In genomic region chr2:164431676-164432465, GRCm38 (mm10) we compare ENCODE assay signal across 8 mouse cellular contexts. TPM values are rescaled to one million over a fixed set of nuclear protein-coding genes. Genes with fewer than 3 reads are reported as not detected.
DNase-seq lines count a peak whose midpoint lies in the region; ATAC-seq and TF ChIP-seq lines count a peak whose summit lies in the region.
"Had no signal": no experiment of that assay in that cellular context is flagged by ENCODE, and none has a peak within 500 bp of the region (broad histone marks: within the 10 kb centered on the region; RNA-seq: fewer than 3 reads in every experiment).

No protein-coding gene starts in this region.

- peaks cover 96% of the 10 kb centered on the region for H3K4me1 ChIP-seq in E14TG2a.4 (replicated peaks; ENCODE audit: low read depth, low read length)
- H3K4me1 ChIP-seq in lung, embryonic 14.5 days (ENCODE audit: insufficient read depth): peaks cover 42% of the 10 kb centered on the region
- H3K4me1 ChIP-seq in forebrain, embryonic 13.5 days: peaks cover 3% of the 10 kb centered on the region; the same call in 1 of the 2 replicates

- WGBS in lung, embryonic 14.5 days: 37% methylated on average over 9 of the region's 9 CpGs
- 70% methylated on average over 9 of the region's 9 CpGs for WGBS in forebrain, embryonic 13.5 days

- no peak overlapping the region; the same call in 1 of the 2 replicates for H3K4me2 ChIP-seq in lung, embryonic 14.5 days
- H3K4me2 ChIP-seq in forebrain, embryonic 13.5 days: no peak overlapping the region
- H3K4me2 ChIP-seq: neural tube, embryonic 13.5 days had no signal

- TF ChIP-seq CTCF in E14TG2a.4 (conservative IDR thresholded peaks at IDR 0.05; ENCODE audit: low read length): no peak
- no peak for TF ChIP-seq CTCF in lung, embryonic 14.5 days (IDR thresholded peaks at IDR 0.05; ENCODE audit: low read depth)

- H3K27ac ChIP-seq in lung, embryonic 14.5 days (ENCODE audit: low read depth): peak overlapping the region; percentile 51
- H3K27ac ChIP-seq in forebrain, embryonic 13.5 days: no peak overlapping the region
- H3K27ac ChIP-seq: neural tube, embryonic 13.5 days had no signal

- peak; percentile 65 for DNase-seq in adipocyte (ENCODE audit: low spot score)
- peak; percentile 74 to 81 for DNase-seq in kidney, adult 8-10 months
- DNase-seq in lung, embryonic 14.5 days: peak; percentile 58
- DNase-seq in thymus, postnatal 14 days: no peak
- DNase-seq in embryo, embryonic 10.5 days (ENCODE audit: low spot score): no peak

- H3K4me3 ChIP-seq in E14TG2a.4 (replicated peaks; ENCODE audit: low read length): peak overlapping the region; percentile 64; the same call in 1 of the 2 replicates
- H3K4me3 ChIP-seq in lung, embryonic 14.5 days (ENCODE audit: low read depth, low read length): no peak overlapping the region
- no peak overlapping the region for H3K4me3 ChIP-seq in forebrain, embryonic 13.5 days
- H3K4me3 ChIP-seq: neural tube, embryonic 13.5 days had no signal

- ATAC-seq in lung, embryonic 14.5 days (ENCODE audit: insufficient read depth): peak; percentile 33; the same call in 1 of the 2 replicates
- ATAC-seq in forebrain, embryonic 13.5 days: no peak

- peaks cover 31% of the 10 kb centered on the region for H3K36me3 ChIP-seq in E14TG2a.4 (ENCODE audit: insufficient read depth, low read length)
- H3K36me3 ChIP-seq in lung, embryonic 14.5 days (ENCODE audit: insufficient read depth): peaks cover 23% of the 10 kb centered on the region
- no peaks in the 10 kb centered on the region for H3K36me3 ChIP-seq in forebrain, embryonic 13.5 days (ENCODE audit: poor library complexity, severe bottlenecking)
- H3K36me3 ChIP-seq: neural tube, embryonic 13.5 days had no signal

- H3K27me3 ChIP-seq in E14TG2a.4 (ENCODE audit: insufficient read depth, low read length): peaks cover 88% of the 10 kb centered on the region
- no peaks in the 10 kb centered on the region for H3K27me3 ChIP-seq in lung, embryonic 14.5 days (ENCODE audit: insufficient read depth, low read length)
- no peaks in the 10 kb centered on the region for H3K27me3 ChIP-seq in forebrain, embryonic 13.5 days

- H3K9ac ChIP-seq in lung, embryonic 14.5 days: no peak overlapping the region
- H3K9ac ChIP-seq in forebrain, embryonic 13.5 days: no peak overlapping the region

- H3K9me3 ChIP-seq in E14TG2a.4 (ENCODE audit: low read length): no peaks in the 10 kb centered on the region
- H3K9me3 ChIP-seq in lung, embryonic 14.5 days (ENCODE audit: low read depth, low read length): no peaks in the 10 kb centered on the region
- no peaks in the 10 kb centered on the region for H3K9me3 ChIP-seq in forebrain, embryonic 13.5 days (replicated peaks)
- H3K9me3 ChIP-seq: neural tube, embryonic 13.5 days had no signal

RNA-seq across cellular contexts. Expression of gene Sdc4, which starts 11.8 kb away (rescaled TPM):
- polyA plus RNA-seq in lung, embryonic 14.5 days (2014; fragmentation: Nextera tagmentation; extraction: Ambion mirVana): 101 and 103 TPM in 2 replicates
- 7.9 and 8.6 TPM in 2 replicates for polyA plus RNA-seq in forebrain, embryonic 13.5 days (2015; fragmentation: Nextera tagmentation; extraction: Ambion mirVana)

RNA-seq across cellular contexts. Expression of gene Sys1, which starts 24.9 kb away (rescaled TPM):
- polyA plus RNA-seq in lung, embryonic 14.5 days (2014; fragmentation: Nextera tagmentation; extraction: Ambion mirVana): 65.6 and 68.7 TPM in 2 replicates
- 71.8 and 72.4 TPM in 2 replicates for polyA plus RNA-seq in forebrain, embryonic 13.5 days (2015; fragmentation: Nextera tagmentation; extraction: Ambion mirVana)

RNA-seq across cellular contexts. Expression of gene Matn4, which starts 26.9 kb away (rescaled TPM):
- polyA plus RNA-seq in lung, embryonic 14.5 days (2014; fragmentation: Nextera tagmentation; extraction: Ambion mirVana): 5.5 and 6.7 TPM in 2 replicates
- 0.15 and 0.45 TPM in 2 replicates for polyA plus RNA-seq in forebrain, embryonic 13.5 days (2015; fragmentation: Nextera tagmentation; extraction: Ambion mirVana)

RNA-seq across cellular contexts. Expression of gene Gm20458, which starts 28.9 kb away (rescaled TPM):
- 14.4 and 14.9 TPM in 2 replicates for polyA plus RNA-seq in lung, embryonic 14.5 days (2014; fragmentation: Nextera tagmentation; extraction: Ambion mirVana)
- 3.6 and 3.7 TPM in 2 replicates for polyA plus RNA-seq in forebrain, embryonic 13.5 days (2015; fragmentation: Nextera tagmentation; extraction: Ambion mirVana)

RNA-seq across cellular contexts. Expression of gene Rbpjl, which starts 28.9 kb away (rescaled TPM):
- polyA plus RNA-seq in lung, embryonic 14.5 days (2014; fragmentation: Nextera tagmentation; extraction: Ambion mirVana): 4.9 and 5.1 TPM in 2 replicates
- not detected in 2 replicates for polyA plus RNA-seq in forebrain, embryonic 13.5 days (2015; fragmentation: Nextera tagmentation; extraction: Ambion mirVana)

Comparison
In these comparisons a context has a peak if more than half of its experiments do, and no peak if none do; other contexts are left out.
1. DNase-seq: peak in adipocyte (single experiment), kidney, adult 8-10 months (2 of 2) and lung, embryonic 14.5 days (single experiment); none in thymus, postnatal 14 days (single experiment) and embryo, embryonic 10.5 days (single experiment).
2. RNA of gene Sdc4, which starts 11.8 kb away (polyA plus RNA-seq): 101 to 103 TPM in lung, embryonic 14.5 days; 7.9 to 8.6 TPM in forebrain, embryonic 13.5 days; every median in the first group is over 10 times any median in the second.